13 mouse cellular contexts compared by ENCODE assay signal in genomic region chr16:65785959-65786358, GRCm38 (mm10). TPM values are rescaled to one million over a fixed set of nuclear protein-coding genes. Genes with fewer than 3 reads are reported as not detected.
DNase-seq lines count a peak whose midpoint lies in the region; ATAC-seq lines count a peak whose summit lies in the region.
"Had no signal": no experiment of that assay in that cellular context is flagged by ENCODE, and none has a peak within 500 bp of the region (broad histone marks: within the 10 kb centered on the region; RNA-seq: fewer than 3 reads in every experiment).

No protein-coding gene starts in this region.

- no peaks in the 10 kb centered on the region for H3K36me3 ChIP-seq in embryonic facial prominence, embryonic 14.5 days (ENCODE audit: control insufficient read depth, insufficient read depth, low read length)
- no peaks in the 10 kb centered on the region for H3K36me3 ChIP-seq in embryonic facial prominence, embryonic 10.5 days (replicated peaks)
- no peaks in the 10 kb centered on the region for H3K36me3 ChIP-seq in kidney, embryonic 14.5 days (ENCODE audit: control insufficient read depth, insufficient read depth, low read length)
- H3K36me3 ChIP-seq: liver, embryonic 13.5 days; midbrain, embryonic 15.5 days; stomach, embryonic 15.5 days had no signal

- no peaks in the 10 kb centered on the region for H3K4me1 ChIP-seq in embryonic facial prominence, embryonic 14.5 days (ENCODE audit: control insufficient read depth, insufficient read depth, low read length)
- no peaks in the 10 kb centered on the region for H3K4me1 ChIP-seq in embryonic facial prominence, embryonic 10.5 days
- H3K4me1 ChIP-seq in kidney, embryonic 14.5 days (ENCODE audit: control insufficient read depth, insufficient read depth, low read length), result no peaks in the 10 kb centered on the region
- H3K4me1 ChIP-seq: liver, embryonic 13.5 days; midbrain, embryonic 15.5 days; stomach, embryonic 15.5 days had no signal

- DNase-seq in embryonic facial prominence, embryonic 14.5 days (ENCODE audit: low spot score), result peak; percentile 48
- no peak for DNase-seq in embryonic facial prominence, embryonic 10.5 days (ENCODE audit: low spot score)
- peak; percentile 13 for DNase-seq in kidney, adult 9 months
- DNase-seq in retina, embryonic 14.5 days (ENCODE audit: low spot score), result peak; percentile 50
- DNase-seq in retina, postnatal 1 day, result no peak
- peak; percentile 19 for DNase-seq in lung, postnatal 36 days
- no peak for DNase-seq in thymus, postnatal 4 days
- DNase-seq: cerebellum, adult 9-11 months; liver, embryonic 13.5 days had no signal

- H3K27ac ChIP-seq in embryonic facial prominence, embryonic 14.5 days (replicated peaks; ENCODE audit: low read depth, low read length), result no peak overlapping the region
- no peak overlapping the region for H3K27ac ChIP-seq in embryonic facial prominence, embryonic 10.5 days (replicated peaks)
- H3K27ac ChIP-seq in kidney, embryonic 14.5 days (ENCODE audit: low read depth, low read length), result no peak overlapping the region
- H3K27ac ChIP-seq: liver, embryonic 13.5 days; midbrain, embryonic 15.5 days; stomach, embryonic 15.5 days had no signal

- H3K27me3 ChIP-seq in embryonic facial prominence, embryonic 14.5 days (replicated peaks; ENCODE audit: control insufficient read depth, insufficient read depth, low read length), result no peaks in the 10 kb centered on the region
- H3K27me3 ChIP-seq in embryonic facial prominence, embryonic 10.5 days (replicated peaks; ENCODE audit: low read depth, poor library complexity, severe bottlenecking), result no peaks in the 10 kb centered on the region
- H3K27me3 ChIP-seq in kidney, embryonic 14.5 days (ENCODE audit: control insufficient read depth, insufficient read depth, low read length), result no peaks in the 10 kb centered on the region
- H3K27me3 ChIP-seq: liver, embryonic 13.5 days; midbrain, embryonic 15.5 days; stomach, embryonic 15.5 days had no signal

- no peak overlapping the region for H3K4me3 ChIP-seq in embryonic facial prominence, embryonic 14.5 days (ENCODE audit: low read depth, low read length)
- no peak overlapping the region for H3K4me3 ChIP-seq in embryonic facial prominence, embryonic 10.5 days
- H3K4me3 ChIP-seq in kidney, embryonic 14.5 days (ENCODE audit: low read length), result no peak overlapping the region
- H3K4me3 ChIP-seq: liver, embryonic 13.5 days; midbrain, embryonic 15.5 days; stomach, embryonic 15.5 days had no signal

- no peak overlapping the region for H3K9ac ChIP-seq in embryonic facial prominence, embryonic 14.5 days (ENCODE audit: low read depth, low read length)
- H3K9ac ChIP-seq in kidney, embryonic 14.5 days (ENCODE audit: low read depth, low read length), result no peak overlapping the region
- H3K9ac ChIP-seq: liver, embryonic 13.5 days; midbrain, embryonic 15.5 days; stomach, embryonic 15.5 days had no signal

- H3K4me2 ChIP-seq in embryonic facial prominence, embryonic 14.5 days (ENCODE audit: low read depth, low read length), result no peak overlapping the region
- no peak overlapping the region for H3K4me2 ChIP-seq in kidney, embryonic 14.5 days (replicated peaks; ENCODE audit: low read depth, low read length)
- H3K4me2 ChIP-seq: liver, embryonic 13.5 days; midbrain, embryonic 15.5 days; stomach, embryonic 15.5 days had no signal

- ATAC-seq in embryonic facial prominence, embryonic 14.5 days (ENCODE audit: low read depth), result no peak
- no peak for ATAC-seq in kidney, embryonic 14.5 days (ENCODE audit: low FRiP score, low TSS enrichment)
- ATAC-seq: activated CD4-positive, CD25-positive, alpha-beta regulatory T cell, adult 4 months; midbrain, embryonic 15.5 days had no signal

- no peaks in the 10 kb centered on the region for H3K9me3 ChIP-seq in embryonic facial prominence, embryonic 14.5 days (ENCODE audit: control insufficient read depth, low read length)
- H3K9me3 ChIP-seq in embryonic facial prominence, embryonic 10.5 days, result no peaks in the 10 kb centered on the region
- H3K9me3 ChIP-seq in kidney, embryonic 14.5 days (ENCODE audit: control insufficient read depth, low read length), result no peaks in the 10 kb centered on the region
- H3K9me3 ChIP-seq: liver, embryonic 13.5 days; midbrain, embryonic 15.5 days; stomach, embryonic 15.5 days had no signal

- WGBS in embryonic facial prominence, embryonic 14.5 days, result 22% methylated on average over 1 of the region's 1 CpGs
- WGBS in embryonic facial prominence, embryonic 10.5 days, result 60% methylated on average over 1 of the region's 1 CpGs
- 69% methylated on average over 1 of the region's 1 CpGs for WGBS in kidney, embryonic 14.5 days

RNA-seq across cellular contexts. Expression of gene Vgll3, which starts 29.1 kb away (rescaled TPM):
- polyA plus RNA-seq in embryonic facial prominence, embryonic 14.5 days (2014; fragmentation: Nextera tagmentation; extraction: Ambion mirVana), result 28.7 and 35.6 TPM in 2 replicates
- 2.6 and 4.2 TPM in 2 replicates for polyA plus RNA-seq in embryonic facial prominence, embryonic 10.5 days (2016; fragmentation: Nextera tagmentation; extraction: Ambion mirVana)
- 1.8 and 1.9 TPM in 2 replicates for polyA plus RNA-seq in kidney, embryonic 14.5 days (2014; fragmentation: Nextera tagmentation; extraction: Ambion mirVana)
- polyA plus RNA-seq: activated CD4-positive, CD25-positive, alpha-beta regulatory T cell, adult 4 months had no signal

Comparison
In these comparisons a context has a peak if more than half of its experiments do, and no peak if none do; other contexts are left out.
1. DNase-seq: peak in embryonic facial prominence, embryonic 14.5 days (single experiment), kidney, adult 9 months (single experiment), retina, embryonic 14.5 days (single experiment) and lung, postnatal 36 days (single experiment); none in embryonic facial prominence, embryonic 10.5 days (single experiment), retina, postnatal 1 day (single experiment) and thymus, postnatal 4 days (single experiment).